ENCODE assay signal across 8 mouse cellular contexts in genomic region chr4:154246115-154247040, GRCm38 (mm10). TPM values are rescaled to one million over a fixed set of nuclear protein-coding genes. Genes with fewer than 3 reads are reported as not detected.
DNase-seq lines count a peak whose midpoint lies in the region; ATAC-seq and TF ChIP-seq lines count a peak whose summit lies in the region.

No protein-coding gene starts in this region.

- H3K4me1 ChIP-seq in forebrain, embryonic 11.5 days (replicated peaks; ENCODE audit: control insufficient read depth, insufficient read depth, low read length), result peaks cover 4% of the 10 kb centered on the region; the same call in 1 of the 2 replicates
- H3K4me1 ChIP-seq in heart, embryonic 16.5 days (ENCODE audit: control insufficient read depth, insufficient read depth, low read length), result 0 out of 2 replicates have a peak, but pooled peaks cover 6% of the 10 kb centered on the region
- H3K4me1 ChIP-seq in lung, embryonic 14.5 days (ENCODE audit: insufficient read depth), result peaks cover 8% of the 10 kb centered on the region; the same call in 1 of the 2 replicates

- WGBS in forebrain, embryonic 11.5 days, result 7% methylated on average over 18 of the region's 19 CpGs
- WGBS in heart, embryonic 16.5 days, result 8% methylated on average over 19 of the region's 19 CpGs
- WGBS in lung, embryonic 14.5 days, result 8% methylated on average over 19 of the region's 19 CpGs

- H3K36me3 ChIP-seq in forebrain, embryonic 11.5 days (ENCODE audit: control insufficient read depth, insufficient read depth, low read length), result no peaks in the 10 kb centered on the region
- H3K36me3 ChIP-seq in heart, embryonic 16.5 days (ENCODE audit: control insufficient read depth, insufficient read depth), result no peaks in the 10 kb centered on the region
- no peaks in the 10 kb centered on the region for H3K36me3 ChIP-seq in lung, embryonic 14.5 days (ENCODE audit: insufficient read depth)

- H3K4me2 ChIP-seq in forebrain, embryonic 11.5 days (ENCODE audit: low read depth, low read length, severe bottlenecking), result peak overlapping the region; percentile 56
- peak overlapping the region; percentile 67 for H3K4me2 ChIP-seq in heart, embryonic 16.5 days (ENCODE audit: low read depth, low read length)
- peak overlapping the region; percentile 60 for H3K4me2 ChIP-seq in lung, embryonic 14.5 days

- no peaks in the 10 kb centered on the region for H3K27me3 ChIP-seq in forebrain, embryonic 11.5 days (ENCODE audit: control insufficient read depth, insufficient read depth, low read length)
- H3K27me3 ChIP-seq in heart, embryonic 16.5 days (ENCODE audit: control insufficient read depth, insufficient read depth, low read length), result no peaks in the 10 kb centered on the region
- H3K27me3 ChIP-seq in lung, embryonic 14.5 days (ENCODE audit: insufficient read depth, low read length), result no peaks in the 10 kb centered on the region

- H3K4me3 ChIP-seq in forebrain, embryonic 11.5 days (ENCODE audit: low read depth, low read length), result peak overlapping the region; percentile 22; the same call in 1 of the 2 replicates
- peak overlapping the region; percentile 45 for H3K4me3 ChIP-seq in heart, embryonic 16.5 days (ENCODE audit: low read length)
- H3K4me3 ChIP-seq in lung, embryonic 14.5 days (ENCODE audit: low read depth, low read length), result peak overlapping the region; percentile 16; the same call in 1 of the 2 replicates

- peak; percentile 98 for TF ChIP-seq CTCF in lung, embryonic 14.5 days (IDR thresholded peaks at IDR 0.05; ENCODE audit: low read depth)

- peak; percentile 75 for ATAC-seq in forebrain, embryonic 11.5 days (replicated peaks; ENCODE audit: low FRiP score)
- peak; percentile 63 for ATAC-seq in heart, embryonic 16.5 days (replicated peaks; ENCODE audit: extremely low read depth, insufficient read depth, low FRiP score)
- ATAC-seq in lung, embryonic 14.5 days (ENCODE audit: insufficient read depth), result peak; percentile 75

- H3K27ac ChIP-seq in forebrain, embryonic 11.5 days (ENCODE audit: low read depth, low read length), result no peak overlapping the region
- H3K27ac ChIP-seq in heart, embryonic 16.5 days (ENCODE audit: low read length), result peak overlapping the region; percentile 39; the same call in 1 of the 2 replicates
- H3K27ac ChIP-seq in lung, embryonic 14.5 days (ENCODE audit: low read depth), result no peak overlapping the region

- DNase-seq in ES-CJ7 (ENCODE audit: low read depth, low spot score), result peak; percentile 87
- DNase-seq in c-Kit-positive CD71-negative TER-119-negative erythroid progenitor cells, embryonic 14.5 days (ENCODE audit: low read depth), result peak; percentile 61
- peak; percentile 94 for DNase-seq in forebrain, embryonic 11.5 days (ENCODE audit: low spot score)
- peak; percentile 83 for DNase-seq in kidney, postnatal 14 days
- DNase-seq in lung, embryonic 14.5 days, result peak; percentile 91
- peak; percentile 72 for DNase-seq in ovary, postnatal 10 days (ENCODE audit: low spot score)
- peak; percentile 59 to 78 for DNase-seq in urinary bladder, adult 18-20 months (ENCODE audit: low spot score in 2 of 2)

- H3K9me3 ChIP-seq in forebrain, embryonic 11.5 days (ENCODE audit: control insufficient read depth, low read length), result no peaks in the 10 kb centered on the region
- no peaks in the 10 kb centered on the region for H3K9me3 ChIP-seq in heart, embryonic 16.5 days (replicated peaks; ENCODE audit: control insufficient read depth, low read length)
- H3K9me3 ChIP-seq in lung, embryonic 14.5 days (ENCODE audit: low read depth, low read length), result no peaks in the 10 kb centered on the region

- H3K9ac ChIP-seq in forebrain, embryonic 11.5 days (ENCODE audit: low read length), result no peak overlapping the region
- H3K9ac ChIP-seq in heart, embryonic 16.5 days (ENCODE audit: low read length), result no peak overlapping the region
- H3K9ac ChIP-seq in lung, embryonic 14.5 days, result no peak overlapping the region

RNA-seq across cellular contexts. Expression of gene Arhgef16, which starts 55.1 kb away (rescaled TPM):
- polyA plus RNA-seq in forebrain, embryonic 11.5 days (2014; fragmentation: Nextera tagmentation; extraction: Ambion mirVana), result 0.90 and 1.2 TPM in 2 replicates
- polyA plus RNA-seq in heart, embryonic 16.5 days (2015; fragmentation: Nextera tagmentation; extraction: Ambion mirVana), result 4.3 and 5.3 TPM in 2 replicates
- polyA plus RNA-seq in lung, embryonic 14.5 days (2014; fragmentation: Nextera tagmentation; extraction: Ambion mirVana), result 15.4 and 16.2 TPM in 2 replicates
